Mouse (Mus musculus) heart, adult 2 months (tissue): ENCODE results near the gene Stx8. TPM values are rescaled to one million over a fixed set of nuclear protein-coding genes. Genes with fewer than 3 reads are reported as not detected.

ENCODE experiments used
- DNase-seq, 2 experiments: peaks; one replicate each; pipeline ENCODE4 v3.0.0; 2021
- H3K27ac ChIP-seq: fragments of 200-600 bp; 2 replicates; pipeline ENCODE4 v1.8.1; 2022
- H3K27me3 ChIP-seq: fragments of 200-500 bp; 2 replicates; pipeline ENCODE4 v1.6.1; 2012; ENCODE audit warnings: mild to moderate bottlenecking, low read length, inconsistent platforms, mixed read lengths; ENCODE audit not compliant: control insufficient read depth, insufficient read depth
- H3K36me3 ChIP-seq: fragments of 200-500 bp; 2 replicates; pipeline ENCODE4 v1.6.1; 2012; ENCODE audit warnings: low read length, inconsistent platforms; ENCODE audit not compliant: control insufficient read depth, insufficient read depth
- H3K4me1 ChIP-seq: fragments of 200-500 bp; 2 replicates; pipeline ENCODE4 v1.6.1; 2011; ENCODE audit warnings: low read length; ENCODE audit not compliant: control insufficient read depth, insufficient read depth
- H3K4me3 ChIP-seq: fragments of 200-600 bp; 2 replicates; pipeline ENCODE4 v1.8.1; 2022
- H3K79me2 ChIP-seq: fragments of 200-500 bp; replicated peaks from 2 replicates; pipeline ENCODE4 v1.6.1; 2012; ENCODE audit warnings: mild to moderate bottlenecking, inconsistent platforms, low read length, moderate library complexity, mixed read lengths; ENCODE audit not compliant: control insufficient read depth, insufficient read depth
- H3K9ac ChIP-seq: fragments of 200-500 bp; 2 replicates; pipeline ENCODE4 v1.6.1; 2012; ENCODE audit warnings: low read depth, mild to moderate bottlenecking, control low read depth, inconsistent platforms, low read length, mixed read lengths
- CTCF ChIP-seq: fragments of 200-600 bp; IDR thresholded peaks from 2 replicates; pipeline ENCODE4 v1.8.1; 2022; ENCODE audit warnings: antibody characterized with exemption, mild to moderate bottlenecking, moderate library complexity
- EP300 ChIP-seq: fragments of 200-500 bp; IDR thresholded peaks from 2 replicates; pipeline ENCODE4 v1.6.1; 2011; ENCODE audit warnings: low read depth, low read length, control low read depth; ENCODE audit not compliant: insufficient read depth
- POLR2A ChIP-seq: fragments of 200-500 bp; IDR thresholded peaks from 2 replicates; pipeline ENCODE4 v1.6.1; 2011; ENCODE audit warnings: mild to moderate bottlenecking, low read depth, low read length, control low read depth; ENCODE audit not compliant: insufficient read depth
- WGBS: fragments of 180-500 bp; shearing (Covaris S2); methylation state at CpG from one replicate; pipeline ENCODE4 v1.1.7; 2018; 5-methylcytosine and 5-hydroxymethylcytosine counted together
- intact Hi-C: fragments of 180-260 bp; cut with DNase I; formaldehyde crosslinking; loops from one replicate; pipeline ENCODE4 v1.15.1; 2025
- polyA plus RNA-seq: library from polyadenylated mRNA; depleted of rRNA; stranded (reverse); fragments of >200 nt; gene quantifications from 2 replicates; pipeline ENCODE4 v1.2.3, GENCODE M21; 2012
- total RNA-seq, 2 experiments: library from RNA; stranded (reverse); gene quantifications; 2 replicates each; pipeline ENCODE4 v1.2.3; 2021

The Stx8 gene
- total and polyA plus RNA-seq, 3 experiments: 6.7 to 29.1 (median 22.6) TPM

- Histone ChIP-seq H3K27ac (peak overlapping the region; percentile 15; the same call in 1 of the 2 replicates), H3K4me3 (no peak overlapping the region), H3K9ac (no peak overlapping the region), H3K36me3 (no peaks in the 10 kb centered on the region), H3K27me3 (no peaks in the 10 kb centered on the region), H3K4me1 (peaks cover 2% of the 10 kb centered on the region; the same call in 1 of the 2 replicates), H3K79me2 (no peaks in the 10 kb centered on the region)
- peak in 1 of 2 experiments; percentile 33 for DNase-seq
- TF ChIP-seq EP300 (no peak), POLR2A (no peak), CTCF (no peak)
- WGBS: 65% methylated on average over 5 of the region's 5 CpGs
- intact Hi-C loops: no loop called here
Observed at GRCm38 (mm10) chr11:68058466-68059201, 92.6 kb downstream of the Stx8 start.

DNA sequence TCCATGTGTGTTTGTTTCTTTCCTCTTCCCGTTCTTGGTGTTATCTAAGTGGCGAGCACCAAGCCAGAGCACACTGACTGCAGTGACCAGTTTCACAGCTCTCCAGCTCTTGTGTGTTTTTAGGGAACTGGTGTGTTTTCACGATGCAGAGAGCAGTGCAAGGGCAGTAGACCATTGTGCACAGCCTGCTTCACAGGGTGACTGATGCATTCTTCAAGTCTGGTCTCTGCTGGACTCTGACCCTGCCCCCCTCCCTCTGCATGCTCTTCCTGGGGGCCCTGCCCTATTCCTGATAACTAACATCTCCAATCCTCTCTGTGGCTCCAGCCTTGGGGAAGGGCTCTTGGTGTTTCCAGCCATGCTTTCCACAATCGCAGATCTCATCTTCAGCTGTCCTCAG, 94.7 kb downstream of the Stx8 start:
- TF ChIP-seq POLR2A (no peak), EP300 (no peak)
- DNase-seq: no peak
- H3K27ac ChIP-seq: no peak overlapping the region
- H3K4me3 ChIP-seq: no peak overlapping the region
- intact Hi-C loops: no loop called here
- H3K9ac ChIP-seq: no peak overlapping the region
- no peaks in the 10 kb centered on the region for H3K36me3 ChIP-seq
- peaks cover 2% of the 10 kb centered on the region; the same call in 1 of the 2 replicates for H3K4me1 ChIP-seq
- H3K27me3 ChIP-seq: no peaks in the 10 kb centered on the region
- H3K79me2 ChIP-seq: no peaks in the 10 kb centered on the region
- WGBS: 61% methylated on average over 4 of the region's 4 CpGs

DNA sequence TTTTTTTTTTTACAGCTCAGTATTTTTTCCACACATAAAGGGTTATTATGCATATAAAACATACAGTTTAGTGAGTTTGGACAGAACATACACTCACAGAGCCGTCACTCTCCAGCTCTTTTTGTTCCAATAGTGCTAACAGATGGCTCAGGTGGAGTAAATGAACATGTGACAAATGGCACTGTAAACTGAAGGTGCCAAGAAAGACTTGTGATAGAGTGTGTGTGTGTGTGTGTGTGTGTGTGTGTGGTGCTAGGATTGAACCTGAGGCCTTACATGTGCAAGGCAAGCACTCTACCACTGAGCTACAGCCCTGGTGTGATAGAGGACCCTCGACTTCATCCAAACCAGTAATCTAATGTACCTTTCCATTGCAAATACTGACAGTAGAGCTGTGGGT, 96.1 kb downstream of the Stx8 start:
- no peaks in the 10 kb centered on the region for H3K27me3 ChIP-seq
- intact Hi-C loops: no loop called here

GRCm38 (mm10) chr11:68067806-68068205, 101.8 kb downstream of the Stx8 start:
- no peak overlapping the region for H3K9ac ChIP-seq
- no peak overlapping the region for H3K4me3 ChIP-seq
- intact Hi-C loops: no loop called here
- no peaks in the 10 kb centered on the region for H3K27me3 ChIP-seq
- DNase-seq: no peak
- H3K4me1 ChIP-seq: no peaks in the 10 kb centered on the region
- WGBS: 96% methylated on average over 10 of the region's 10 CpGs
- TF ChIP-seq CTCF (no peak), EP300 (no peak), POLR2A (no peak)
- no peaks in the 10 kb centered on the region for H3K36me3 ChIP-seq
- no peaks in the 10 kb centered on the region for H3K79me2 ChIP-seq
- no peak overlapping the region for H3K27ac ChIP-seq

More for the DNA sequence above, 96.1 kb downstream of the Stx8 start:
- H3K9ac ChIP-seq: no peak overlapping the region
- DNase-seq: no peak
- no peak for TF ChIP-seq EP300
- TF ChIP-seq POLR2A: no peak
- TF ChIP-seq CTCF: no peak
- no peaks in the 10 kb centered on the region for H3K79me2 ChIP-seq
- H3K27ac ChIP-seq: no peak overlapping the region
- 91% methylated on average over 2 of the region's 2 CpGs for WGBS
- peaks cover 2% of the 10 kb centered on the region; the same call in 1 of the 2 replicates for H3K4me1 ChIP-seq
- no peaks in the 10 kb centered on the region for H3K36me3 ChIP-seq
- H3K4me3 ChIP-seq: no peak overlapping the region

DNA sequence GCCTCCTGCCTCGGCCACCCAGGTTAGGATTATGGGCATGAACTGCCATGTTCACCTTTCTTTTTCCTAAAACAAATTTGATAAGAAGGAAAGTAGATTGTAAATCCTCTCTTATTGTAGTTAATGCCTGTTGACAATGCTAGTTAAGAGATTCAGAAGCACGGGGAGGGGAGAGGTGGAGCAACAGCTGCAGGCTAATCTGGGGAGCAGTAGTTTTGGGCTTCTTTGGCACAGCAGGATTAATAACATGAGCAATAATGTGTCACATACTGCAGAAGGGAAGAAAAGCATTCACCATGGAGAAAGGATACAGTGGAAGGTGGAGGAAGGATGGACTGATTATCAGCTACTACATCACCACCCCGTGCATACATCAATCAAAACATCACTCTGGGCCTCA, 104.1 kb downstream of the Stx8 start:
- Histone ChIP-seq H3K9ac (no peak overlapping the region), H3K36me3 (no peaks in the 10 kb centered on the region), H3K27ac (no peak overlapping the region), H3K79me2 (no peaks in the 10 kb centered on the region), H3K27me3 (no peaks in the 10 kb centered on the region), H3K4me3 (no peak overlapping the region), H3K4me1 (no peaks in the 10 kb centered on the region)
- 82% methylated on average over 3 of the region's 3 CpGs for WGBS
- TF ChIP-seq POLR2A (no peak), EP300 (no peak), CTCF (no peak)
- no peak for DNase-seq
- intact Hi-C loops: no loop called here

DNA sequence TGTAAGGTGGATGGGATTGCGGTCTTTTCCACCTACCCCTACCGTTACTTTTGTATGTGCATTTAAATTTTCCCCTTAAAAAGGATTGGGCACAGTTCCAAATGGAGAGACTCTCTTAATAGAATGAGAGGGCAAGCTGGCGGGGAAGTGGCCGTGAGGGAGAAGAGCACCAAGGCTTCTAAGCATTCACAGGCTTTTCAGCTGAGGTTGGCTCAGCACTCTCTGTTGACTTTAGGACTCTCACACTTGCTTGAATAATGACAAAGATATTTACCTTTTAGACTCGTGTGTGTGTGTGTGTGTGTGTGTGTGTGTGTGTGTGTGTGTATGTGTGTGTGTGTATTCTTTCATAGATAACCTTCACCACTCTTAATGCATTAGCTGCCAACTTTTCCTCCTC, 105.8 kb downstream of the Stx8 start:
- Histone ChIP-seq H3K4me3 (no peak overlapping the region), H3K36me3 (no peaks in the 10 kb centered on the region), H3K79me2 (no peaks in the 10 kb centered on the region), H3K9ac (no peak overlapping the region), H3K27me3 (no peaks in the 10 kb centered on the region), H3K4me1 (no peaks in the 10 kb centered on the region), H3K27ac (no peak overlapping the region)
- TF ChIP-seq POLR2A: no peak
- no peak for TF ChIP-seq EP300
- no peak for TF ChIP-seq CTCF
- intact Hi-C loops: no loop called here
- 66% methylated on average over 5 of the region's 5 CpGs for WGBS
- no peak for DNase-seq
